Mouse (Mus musculus): Measurements from ENCODE around the gene Fam76a.

- TF ChIP-seq CHD2 (IDR thresholded peaks at IDR 0.05; ENCODE audit: low read depth, low read length) (no peak), MAFK (IDR thresholded peaks at IDR 0.05; ENCODE audit: insufficient read depth, low read depth, low read length) (no peak)
These were observed 10.5 kb upstream of the Fam76a start for GRCm38 (mm10) chr4:132932752-132933404.
